Mouse (Mus musculus) cerebellum, adult 2 months (tissue): ENCODE results near the gene Dab2ip.

Experiments
- CTCF ChIP-seq: fragments of 200-500 bp; IDR thresholded peaks from 2 replicates; pipeline ENCODE4 v1.5.1; 2011; ENCODE audit warnings: low read depth, mild to moderate bottlenecking, control low read depth, low read length, moderate library complexity, borderline replicate concordance; ENCODE audit not compliant: insufficient read depth
- POLR2A ChIP-seq: fragments of 200-500 bp; IDR thresholded peaks from 2 replicates; pipeline ENCODE4 v1.6.1; 2011; ENCODE audit warnings: low read length, control low read depth, borderline replicate concordance; ENCODE audit not compliant: insufficient read depth

DNA sequence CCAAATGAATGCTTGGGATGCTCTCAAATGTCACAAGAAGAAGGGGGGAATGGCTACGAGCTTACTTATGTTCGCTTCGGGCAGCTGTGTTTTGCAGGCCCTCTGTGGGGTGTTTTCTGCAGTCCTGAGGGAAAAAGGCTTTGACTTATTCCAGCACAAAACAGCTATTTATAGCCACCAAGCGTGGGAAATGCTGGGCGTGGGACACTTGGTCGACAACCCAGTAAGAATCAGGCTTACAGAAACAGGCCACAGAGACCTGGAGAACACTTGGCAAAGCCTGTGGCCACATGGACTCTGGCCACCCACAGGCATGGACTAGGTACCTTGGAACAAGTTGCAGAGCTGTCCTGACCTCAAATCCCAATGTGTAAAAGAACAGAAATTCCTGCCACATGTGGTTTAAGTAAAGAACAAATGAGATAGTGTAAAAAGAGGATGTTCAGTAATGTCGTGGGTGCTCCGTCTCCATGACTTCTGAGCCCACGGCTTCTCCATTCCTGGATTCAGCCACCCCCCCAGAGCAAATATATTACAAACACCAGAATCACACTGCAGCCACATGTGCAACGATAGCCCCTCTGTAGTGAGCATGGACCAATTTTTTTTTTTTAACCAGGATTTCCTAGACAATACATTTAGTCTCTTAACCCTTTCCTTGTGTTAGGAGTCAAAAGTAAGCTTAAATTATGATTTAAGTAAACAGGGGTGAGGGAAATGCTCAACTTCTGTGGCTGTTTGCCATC, 49.3 kb upstream of the Dab2ip start:
- no peak for TF ChIP-seq POLR2A
- no peak for TF ChIP-seq CTCF
